Mouse (Mus musculus) brain, embryonic 14.5 days (tissue): ENCODE measurements around the gene Olfr1302. TPM values are rescaled to one million over a fixed set of nuclear protein-coding genes. Genes with fewer than 3 reads are reported as not detected.

Source experiments
- DNase-seq: peaks from one replicate; pipeline ENCODE4 v3.0.0-alpha.2; 2011; ENCODE audit warnings: low read depth
- CTCF ChIP-seq: fragments of 200-500 bp; IDR thresholded peaks from 2 replicates; pipeline ENCODE4 v1.5.1; 2012; ENCODE audit warnings: inconsistent platforms, mild to moderate bottlenecking, moderate library complexity, borderline replicate concordance; ENCODE audit not compliant: insufficient read depth, insufficient read length; ENCODE audit errors: extremely low read depth
- POLR2A ChIP-seq: fragments of 200-500 bp; IDR thresholded peaks from 2 replicates; pipeline ENCODE4 v1.6.1; 2012; ENCODE audit warnings: mild to moderate bottlenecking, inconsistent platforms, borderline replicate concordance; ENCODE audit not compliant: poor library complexity, insufficient read depth, insufficient read length, severe bottlenecking; ENCODE audit errors: extremely low read depth
- polyA plus RNA-seq: library from polyadenylated mRNA; depleted of rRNA; stranded (reverse); fragments of >200 nt; gene quantifications from 2 replicates; pipeline ENCODE4 v1.2.3, GENCODE M21; 2012; rRNA removed

The Olfr1302 gene
- polyA plus RNA-seq: not detected in 2 replicates

DNA sequence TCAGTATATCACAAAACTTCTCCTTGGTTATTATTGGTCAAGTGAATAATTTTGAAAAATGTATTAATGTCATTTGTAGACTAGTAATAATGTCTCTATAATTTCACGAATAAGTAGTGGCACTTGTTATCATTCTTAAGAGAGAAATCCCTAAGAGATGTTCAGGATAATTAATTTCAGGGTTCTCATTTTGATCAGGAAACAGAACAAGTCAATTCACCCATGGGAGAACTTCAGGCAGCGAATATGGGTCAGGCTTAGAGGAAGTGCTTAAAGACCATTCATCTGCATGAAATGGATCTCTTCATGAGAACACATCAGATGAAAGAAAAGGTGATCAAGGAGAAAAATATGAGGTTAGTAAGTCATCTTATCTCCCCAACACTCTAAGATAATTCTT lies at the start of gene Olfr1302:
TSS of gene Olfr1302 (plus strand) at position 301 of the 400 bp plus-strand sequence.
- TF ChIP-seq POLR2A: no peak

DNA sequence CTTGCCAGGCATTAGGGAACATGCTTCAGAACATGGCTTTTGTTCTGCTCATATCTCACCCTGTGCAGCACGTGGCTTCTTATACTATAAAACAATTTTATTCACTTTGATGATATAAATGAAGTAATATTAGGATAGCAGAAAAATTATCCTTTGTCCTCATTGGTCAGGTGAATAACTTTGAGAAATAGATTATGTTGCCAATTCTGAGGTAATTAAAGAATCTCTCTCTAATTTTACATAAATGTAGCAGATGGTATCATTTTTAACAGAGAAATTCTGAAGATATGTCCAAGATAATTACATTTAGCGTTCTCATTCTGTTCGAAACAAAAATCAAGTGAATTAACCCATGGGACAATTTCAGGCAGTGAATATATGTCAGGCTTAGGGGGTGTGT lies 26.5 kb upstream of the Olfr1302 start, which contains the start of gene Olfr1301:
TSS of gene Olfr1301 (plus strand) at position 301 of the 400 bp plus-strand sequence.
- no peak for DNase-seq
- TF ChIP-seq CTCF: no peak
- TF ChIP-seq POLR2A: no peak

More for the DNA sequence above, at the start of gene Olfr1302:
- no peak for DNase-seq

DNA sequence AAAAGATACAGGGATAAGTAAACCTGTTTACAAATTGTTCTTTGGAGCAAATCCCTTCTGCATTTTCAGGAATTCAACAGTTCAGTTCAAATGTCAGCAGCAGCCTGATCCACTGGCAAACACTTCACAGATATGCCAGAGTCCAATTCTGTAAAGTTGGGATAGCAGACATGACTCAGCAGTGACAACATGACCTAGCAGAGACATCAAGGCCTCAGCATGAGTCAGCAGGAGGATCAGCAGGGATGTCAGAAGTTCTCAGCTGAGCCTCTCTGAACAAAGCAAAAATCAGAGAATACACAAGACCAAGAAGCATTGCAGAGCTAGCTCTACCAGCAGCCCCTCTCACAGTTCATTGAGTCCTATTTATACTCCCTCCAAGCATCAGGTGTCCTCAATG lies 35.7 kb downstream of the Olfr1302 start:
- DNase-seq: no peak
- TF ChIP-seq CTCF: no peak
- no peak for TF ChIP-seq POLR2A

DNA sequence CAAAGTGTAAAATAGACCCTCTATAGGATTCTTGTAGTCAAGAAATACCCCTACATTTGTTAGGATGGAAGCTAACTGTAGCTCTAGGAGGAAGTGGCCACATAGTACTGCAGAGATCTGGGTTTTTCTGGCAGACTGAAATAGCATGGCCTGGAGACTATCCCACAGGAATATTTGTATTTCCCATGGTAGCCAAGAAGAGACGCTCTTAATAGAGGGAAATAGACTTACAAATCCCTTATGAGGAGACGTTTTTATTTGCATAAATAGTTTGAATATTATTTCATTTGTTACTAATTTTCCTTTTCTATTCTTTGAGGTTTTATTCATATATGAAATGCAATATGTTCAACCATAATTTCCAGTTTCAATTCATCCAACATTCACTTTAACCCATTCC lies 43.0 kb downstream of the Olfr1302 start, which contains the start of gene Olfr1303:
TSS of gene Olfr1303 (minus strand) at position 101 of the 400 bp plus-strand sequence.
- TF ChIP-seq CTCF (no peak), POLR2A (no peak)
- DNase-seq: no peak

Other genes starting within 250 kb of the Olfr1302 start
- gene Olfr1294, start 237.1 kb upstream of the Olfr1302 start, polyA plus RNA-seq: not detected in 2 replicates
- not detected in 2 replicates for gene Olfr1295, start 207.7 kb upstream of the Olfr1302 start, polyA plus RNA-seq
- not detected in 2 replicates for gene Olfr1297, start 150.9 kb upstream of the Olfr1302 start, polyA plus RNA-seq
- not detected in 2 replicates for gene Olfr1298, start 128.2 kb upstream of the Olfr1302 start, polyA plus RNA-seq
- gene Olfr1299, start 116.0 kb upstream of the Olfr1302 start, polyA plus RNA-seq: not detected in 2 replicates
- gene Olfr1301, start 26.4 kb upstream of the Olfr1302 start, polyA plus RNA-seq: not detected in 2 replicates
- gene Olfr1303, start 42.9 kb downstream of the Olfr1302 start, polyA plus RNA-seq: not detected in 2 replicates
- gene Olfr1305, start 99.7 kb downstream of the Olfr1302 start, polyA plus RNA-seq: not detected in 2 replicates
- not detected in 2 replicates for gene Olfr1306, start 138.8 kb downstream of the Olfr1302 start, polyA plus RNA-seq
- gene Olfr1307, start 172.0 kb downstream of the Olfr1302 start, polyA plus RNA-seq: not detected in 2 replicates
- not detected in 2 replicates for gene Olfr1308, start 187.5 kb downstream of the Olfr1302 start, polyA plus RNA-seq
- gene Olfr1309, start 212.9 kb downstream of the Olfr1302 start, polyA plus RNA-seq: not detected in 2 replicates
- not detected in 2 replicates for gene Olfr1310, start 235.3 kb downstream of the Olfr1302 start, polyA plus RNA-seq
- not detected in 2 replicates for gene Olfr1311, start 247.0 kb downstream of the Olfr1302 start, polyA plus RNA-seq